Comparison of ENCODE assay signal across 9 mouse cellular contexts in the genomic region with DNA sequence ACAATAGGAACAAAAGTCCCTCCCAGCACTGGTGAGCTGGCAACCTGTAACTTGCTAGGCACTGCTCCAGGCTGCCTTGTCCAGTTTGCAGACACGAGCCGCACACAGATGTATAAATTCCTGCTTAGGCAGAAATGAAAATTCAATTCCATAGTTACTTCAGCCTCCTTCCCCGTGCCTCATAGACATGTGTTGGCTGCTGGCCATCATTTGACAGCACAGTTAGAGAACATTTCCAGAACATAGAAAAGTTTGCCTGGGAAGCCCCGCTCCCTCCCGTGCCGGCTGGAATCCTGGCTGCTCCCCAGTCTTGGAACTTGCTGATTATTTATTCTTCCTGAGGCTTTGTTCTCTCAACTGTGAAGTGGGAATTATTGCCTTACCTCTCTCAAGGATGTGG.
DNase-seq lines count a peak whose midpoint lies in the region; ATAC-seq and TF ChIP-seq lines count a peak whose summit lies in the region.
"Had no signal": no experiment of that assay in that cellular context is flagged by ENCODE, and none has a peak within 500 bp of the region (broad histone marks: within the 10 kb centered on the region; RNA-seq: fewer than 3 reads in every experiment).

No protein-coding gene starts in this region.

- no peak overlapping the region for H3K4me2 ChIP-seq in lung, embryonic 14.5 days
- H3K4me2 ChIP-seq: midbrain, embryonic 12.5 days had no signal

- ATAC-seq in lung, embryonic 14.5 days (ENCODE audit: insufficient read depth), result peak; percentile 91

- TF ChIP-seq CTCF in lung, embryonic 14.5 days (IDR thresholded peaks at IDR 0.05; ENCODE audit: low read depth), result no peak

- no peaks in the 10 kb centered on the region for H3K36me3 ChIP-seq in lung, embryonic 14.5 days (ENCODE audit: insufficient read depth)
- H3K36me3 ChIP-seq: midbrain, embryonic 12.5 days had no signal

- H3K4me1 ChIP-seq in lung, embryonic 14.5 days (ENCODE audit: insufficient read depth), result peaks cover 11% of the 10 kb centered on the region

- H3K9me3 ChIP-seq in lung, embryonic 14.5 days (ENCODE audit: low read depth, low read length), result no peaks in the 10 kb centered on the region
- H3K9me3 ChIP-seq: midbrain, embryonic 12.5 days had no signal

- peak; percentile 11 for DNase-seq in gastrocnemius, adult 18-20 months (ENCODE audit: low spot score)
- no peak for DNase-seq in gastrocnemius, adult 8-10 months (ENCODE audit: low spot score in 2 of 2)
- peak; percentile 56 for DNase-seq in adrenal gland, postnatal 14 days
- peak; percentile 67 to 70 for DNase-seq in heart, adult 18-20 months
- DNase-seq in kidney, adult 8-10 months, result peak; percentile 14 to 41
- DNase-seq in lung, embryonic 14.5 days, result peak; percentile 93
- peak; percentile 13 for DNase-seq in skeletal muscle tissue, adult 2 months (ENCODE audit: low read depth, low spot score)
- DNase-seq in spleen, adult 18-20 months, result no peak

- no peak overlapping the region for H3K4me3 ChIP-seq in lung, embryonic 14.5 days (ENCODE audit: low read depth, low read length)
- H3K4me3 ChIP-seq: midbrain, embryonic 12.5 days had no signal

- H3K27ac ChIP-seq in lung, embryonic 14.5 days (ENCODE audit: low read depth), result peak overlapping the region; percentile 77; the same call in 1 of the 2 replicates
- H3K27ac ChIP-seq: midbrain, embryonic 12.5 days had no signal

- H3K9ac ChIP-seq in lung, embryonic 14.5 days, result no peak overlapping the region
- H3K9ac ChIP-seq: midbrain, embryonic 12.5 days had no signal

- no peaks in the 10 kb centered on the region for H3K27me3 ChIP-seq in lung, embryonic 14.5 days (ENCODE audit: insufficient read depth, low read length)

- WGBS in lung, embryonic 14.5 days, result 8% methylated on average over 6 of the region's 6 CpGs

Comparison
In these comparisons a context has a peak if more than half of its experiments do, and no peak if none do; other contexts are left out.
1. DNase-seq: peak in gastrocnemius, adult 18-20 months (single experiment), adrenal gland, postnatal 14 days (single experiment), heart, adult 18-20 months (2 of 2), kidney, adult 8-10 months (2 of 2), lung, embryonic 14.5 days (single experiment) and skeletal muscle tissue, adult 2 months (single experiment); none in gastrocnemius, adult 8-10 months (0 of 2) and spleen, adult 18-20 months (0 of 2).